Mouse (Mus musculus): ENCODE measurements around the gene Unc119b. TPM values are rescaled to one million over a fixed set of nuclear protein-coding genes. Genes with fewer than 3 reads are reported as not detected.

The Unc119b gene
- polyA plus RNA-seq (2015; fragmentation: Nextera tagmentation; extraction: Ambion mirVana) = 8.5 and 10.3 TPM in 2 replicates

DNA sequence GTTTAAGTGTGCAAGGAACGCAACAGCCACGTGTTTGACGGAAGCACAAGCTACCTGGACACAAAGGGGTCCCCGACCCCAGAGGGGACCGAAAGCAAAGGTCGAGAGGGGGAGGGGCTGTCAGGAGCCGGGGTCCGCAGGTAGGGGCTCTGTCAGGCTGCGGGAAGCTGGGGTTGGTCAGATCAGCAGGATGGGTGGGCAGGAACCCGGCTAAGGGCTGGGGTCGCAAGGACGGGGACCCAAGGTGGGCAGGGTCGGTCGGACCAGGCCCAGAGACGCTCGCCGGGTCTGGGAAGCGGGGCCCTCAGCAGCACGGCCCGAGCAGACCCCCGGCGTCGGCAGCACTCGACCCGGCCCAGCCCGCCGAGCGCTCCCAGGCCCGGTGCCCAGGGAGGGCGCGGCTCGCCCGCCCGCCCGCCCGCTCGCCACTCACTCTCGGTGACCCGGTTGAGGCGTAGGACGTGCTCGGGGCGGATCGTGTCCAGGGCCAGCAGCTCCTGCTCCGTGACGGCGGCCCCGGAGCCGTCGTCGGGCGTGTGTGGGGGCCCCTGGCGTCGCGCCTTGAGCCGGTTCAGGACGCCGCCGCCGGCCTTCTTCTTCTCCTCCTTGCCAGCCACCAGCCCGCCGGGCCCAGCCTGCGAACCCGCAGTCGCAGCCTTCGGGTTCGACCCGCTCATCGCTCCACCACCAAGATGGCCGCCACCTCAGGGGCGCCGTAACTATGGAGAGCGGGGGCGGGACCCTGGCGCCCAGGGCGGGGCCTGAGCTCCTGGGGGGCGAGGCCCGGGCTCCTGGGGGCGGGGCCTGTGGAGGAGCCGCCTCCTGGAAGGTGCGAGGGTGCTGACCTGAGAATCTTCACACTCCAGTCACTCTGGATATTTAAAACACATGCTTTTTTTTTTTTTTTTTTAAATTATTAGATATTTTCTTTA is at the start of gene Unc119b:
Gene Unc119b, minus strand, starts transcription at position 742 of the 932 bp plus-strand sequence.
- H3K27me3 ChIP-seq = peaks cover 22% of the 10 kb centered on the region
- ATAC-seq (ENCODE audit: insufficient read depth) = peak; percentile 94
- no peaks in the 10 kb centered on the region for H3K9me3 ChIP-seq (replicated peaks)
- under 1% methylated on average over 76 of the region's 81 CpGs for WGBS (ENCODE audit: insufficient replicate concordance)
- H3K4me2 ChIP-seq = peak within 1 kb of the TSS; percentile 97
- 0 out of 2 replicates have a peak within 1 kb of the TSS, but pooled peaks have one; percentile 33 for H3K27ac ChIP-seq (replicated peaks)
- peak within 1 kb of the TSS; percentile 77 for H3K9ac ChIP-seq
- peaks cover 24% of the 10 kb centered on the region for H3K4me1 ChIP-seq (replicated peaks)
- H3K36me3 ChIP-seq (replicated peaks) = peaks cover 4% of the 10 kb centered on the region
- H3K4me3 ChIP-seq (replicated peaks) = peak within 1 kb of the TSS; percentile 85

DNA sequence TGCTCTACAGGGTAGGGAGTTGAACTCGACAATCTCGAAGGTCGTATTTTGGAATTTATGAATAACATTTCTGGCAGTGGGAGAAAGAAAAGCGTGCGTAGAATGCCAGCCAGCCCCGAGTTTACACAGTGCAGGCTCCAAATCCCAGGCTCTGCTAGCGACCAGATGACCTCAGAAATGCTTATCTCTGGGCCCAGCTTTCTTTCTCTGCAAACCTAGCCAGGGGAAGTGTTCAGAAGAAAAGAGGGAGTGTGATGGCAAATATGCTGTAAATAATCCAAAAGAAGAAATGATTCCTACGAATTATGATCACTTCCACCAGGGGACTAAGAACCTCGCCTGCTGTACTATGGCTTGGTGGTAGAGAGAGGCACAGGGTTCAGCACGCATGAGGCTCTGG is 48.7 kb upstream of the Unc119b start:
- Histone ChIP-seq H3K36me3 (replicated peaks) (no peaks in the 10 kb centered on the region), H3K4me3 (replicated peaks) (no peak overlapping the region), H3K4me1 (replicated peaks) (peaks cover 20% of the 10 kb centered on the region), H3K27ac (replicated peaks) (no peak overlapping the region), H3K4me2 (no peak overlapping the region), H3K9ac (no peak overlapping the region), H3K27me3 (peaks cover 73% of the 10 kb centered on the region), H3K9me3 (replicated peaks) (no peaks in the 10 kb centered on the region)
- ATAC-seq (ENCODE audit: insufficient read depth) = no peak
- 36% methylated on average over 10 of the region's 10 CpGs for WGBS (ENCODE audit: insufficient replicate concordance)

DNA sequence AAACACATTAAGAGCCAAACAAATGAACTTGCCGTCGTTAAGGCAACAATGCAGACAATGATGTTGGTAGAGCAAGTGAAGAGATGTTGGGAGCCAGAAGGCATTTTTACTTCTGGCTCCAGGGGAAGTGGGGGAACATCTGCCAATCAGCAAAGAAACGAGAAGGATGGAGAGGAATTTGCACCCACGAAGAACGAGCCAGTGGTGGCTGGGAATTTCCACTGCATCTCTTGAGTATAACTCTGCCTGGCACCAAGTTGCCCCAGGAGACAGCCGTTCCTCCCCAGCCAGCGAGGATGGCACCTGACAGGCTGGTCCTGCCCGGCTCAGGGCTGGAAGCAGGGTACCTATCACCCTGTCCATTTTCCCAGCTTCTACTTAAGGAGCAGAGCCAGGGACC is 48.1 kb upstream of the Unc119b start:
- ATAC-seq (ENCODE audit: insufficient read depth) = no peak
- H3K9me3 ChIP-seq (replicated peaks) = no peaks in the 10 kb centered on the region
- H3K4me3 ChIP-seq (replicated peaks) = no peak overlapping the region
- no peak overlapping the region for H3K4me2 ChIP-seq
- peaks cover 67% of the 10 kb centered on the region for H3K27me3 ChIP-seq
- peaks cover 19% of the 10 kb centered on the region for H3K4me1 ChIP-seq (replicated peaks)
- 54% methylated on average over 8 of the region's 8 CpGs for WGBS (ENCODE audit: insufficient replicate concordance)
- no peak overlapping the region for H3K27ac ChIP-seq (replicated peaks)
- no peaks in the 10 kb centered on the region for H3K36me3 ChIP-seq (replicated peaks)
- no peak overlapping the region for H3K9ac ChIP-seq

DNA sequence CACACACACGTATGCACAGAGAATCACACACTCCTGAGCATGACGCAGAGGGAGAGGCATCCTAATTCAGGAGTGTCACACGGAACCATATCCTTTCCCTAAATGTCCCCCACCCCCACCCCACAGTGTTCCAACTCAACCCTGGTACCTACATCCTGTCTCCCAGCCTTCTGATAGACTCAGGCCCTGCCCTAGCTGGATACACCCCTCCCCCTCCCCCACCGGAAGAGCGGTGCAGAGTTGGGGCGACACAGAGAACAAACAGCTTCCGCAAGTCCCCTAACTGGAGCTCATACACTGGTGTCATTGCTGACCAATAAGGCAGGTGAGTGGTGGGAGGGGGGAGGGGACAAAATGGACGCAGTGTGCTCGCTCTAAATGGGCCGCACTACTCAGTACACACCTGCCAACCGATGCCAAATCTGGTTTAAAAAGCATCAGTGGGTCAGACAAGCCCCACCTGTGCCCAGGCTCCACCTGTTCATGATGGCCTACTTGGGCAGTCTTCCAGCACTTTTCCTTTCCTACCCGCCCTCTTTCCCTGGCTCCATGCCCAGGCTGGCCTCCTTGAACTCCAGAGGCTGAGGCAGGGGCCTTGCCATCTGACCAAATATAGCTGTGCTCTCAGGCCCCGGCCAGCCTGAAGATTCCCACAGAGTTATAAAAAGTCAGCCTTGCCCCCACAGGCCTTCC is 46.6 kb upstream of the Unc119b start:
- no peak overlapping the region for H3K4me2 ChIP-seq
- 0 out of 2 replicates have a peak, but pooled peaks cover 6% of the 10 kb centered on the region for H3K4me1 ChIP-seq (replicated peaks)
- no peak for ATAC-seq (ENCODE audit: insufficient read depth)
- no peak overlapping the region for H3K9ac ChIP-seq
- no peak overlapping the region for H3K27ac ChIP-seq (replicated peaks)
- H3K9me3 ChIP-seq (replicated peaks) = no peaks in the 10 kb centered on the region
- 60% methylated on average over 13 of the region's 13 CpGs for WGBS (ENCODE audit: insufficient replicate concordance)
- H3K27me3 ChIP-seq = peaks cover 52% of the 10 kb centered on the region
- H3K36me3 ChIP-seq (replicated peaks) = no peaks in the 10 kb centered on the region
- no peak overlapping the region for H3K4me3 ChIP-seq (replicated peaks)

DNA sequence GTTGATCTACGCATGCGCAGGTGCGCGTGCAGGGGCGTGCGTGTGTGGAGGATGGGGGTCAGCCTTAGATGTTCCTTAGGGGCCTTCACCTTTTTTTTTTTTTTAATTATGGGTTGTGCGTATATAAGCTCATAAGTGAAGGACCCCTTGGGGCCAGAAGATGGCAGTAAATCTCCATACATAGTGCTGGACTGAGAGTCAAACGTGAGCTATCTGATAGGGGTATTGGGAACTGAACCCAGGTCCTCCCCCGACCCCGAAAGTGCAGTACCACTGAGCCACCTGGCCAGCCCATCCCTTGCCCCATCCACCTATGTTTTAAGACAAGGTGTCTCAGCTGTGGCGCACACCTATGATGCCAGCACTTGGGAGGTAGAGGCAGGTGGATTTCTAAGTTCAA is 44.8 kb upstream of the Unc119b start:
- WGBS (ENCODE audit: insufficient replicate concordance) = 82% methylated on average over 11 of the region's 11 CpGs
- peaks cover 34% of the 10 kb centered on the region for H3K27me3 ChIP-seq
- no peak for ATAC-seq (ENCODE audit: insufficient read depth)
- no peak overlapping the region for H3K27ac ChIP-seq (replicated peaks)
- no peaks in the 10 kb centered on the region for H3K9me3 ChIP-seq (replicated peaks)
- no peak overlapping the region for H3K9ac ChIP-seq
- 0 out of 2 replicates have a peak, but pooled peaks cover 6% of the 10 kb centered on the region for H3K4me1 ChIP-seq (replicated peaks)
- no peak overlapping the region for H3K4me2 ChIP-seq
- H3K36me3 ChIP-seq (replicated peaks) = no peaks in the 10 kb centered on the region
- no peak overlapping the region for H3K4me3 ChIP-seq (replicated peaks)

DNA sequence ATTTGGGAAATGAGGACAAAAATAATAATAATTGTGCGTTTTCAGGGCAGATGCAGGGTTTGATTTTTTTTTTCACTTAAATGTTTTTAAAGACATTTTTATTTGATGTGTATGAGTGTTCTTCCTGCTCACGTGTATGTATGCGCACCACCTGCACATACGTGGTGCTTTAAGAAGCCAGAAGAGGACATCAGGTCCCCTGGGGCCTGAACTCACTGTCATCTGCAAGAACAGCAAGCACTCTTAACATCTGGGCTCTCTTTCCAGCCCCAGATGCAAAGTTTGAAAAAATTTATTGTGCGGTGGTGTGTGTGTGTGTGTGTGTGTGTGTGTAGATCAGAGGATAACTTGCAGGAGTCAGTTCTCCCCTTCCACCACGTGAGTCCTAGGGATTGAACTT is 43.1 kb upstream of the Unc119b start:
- Histone ChIP-seq H3K27me3 (peaks cover 16% of the 10 kb centered on the region; the same call in 1 of the 2 replicates), H3K27ac (replicated peaks) (no peak overlapping the region), H3K4me1 (replicated peaks) (no peaks in the 10 kb centered on the region), H3K4me2 (no peak overlapping the region), H3K9ac (no peak overlapping the region), H3K36me3 (replicated peaks) (no peaks in the 10 kb centered on the region), H3K4me3 (replicated peaks) (no peak overlapping the region), H3K9me3 (replicated peaks) (no peaks in the 10 kb centered on the region)
- ATAC-seq (ENCODE audit: insufficient read depth) = no peak
- 62% methylated on average over 6 of the region's 6 CpGs for WGBS (ENCODE audit: insufficient replicate concordance)

DNA sequence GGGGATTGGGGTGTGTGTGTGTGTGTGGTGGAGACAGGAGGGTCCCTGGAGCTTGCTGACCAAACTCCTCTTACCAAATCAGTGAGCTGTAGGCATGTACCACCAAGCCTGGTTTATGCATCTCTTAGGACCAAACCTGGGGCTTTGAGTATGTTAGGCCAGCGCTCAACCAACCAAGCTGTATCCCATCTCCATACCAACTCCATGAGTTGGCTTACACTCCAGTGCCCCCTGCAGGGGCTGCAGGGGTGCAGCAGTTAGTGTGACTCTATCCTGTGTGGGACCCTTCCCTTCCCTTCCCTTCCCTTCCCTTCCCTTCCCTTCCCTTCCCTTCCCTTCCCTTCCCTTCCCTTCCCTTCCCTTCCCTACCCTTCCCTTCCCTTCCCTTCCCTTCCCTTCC is 39.8 kb upstream of the Unc119b start:
- ATAC-seq (ENCODE audit: insufficient read depth) = no peak
- no peak overlapping the region for H3K9ac ChIP-seq
- H3K4me1 ChIP-seq (replicated peaks) = no peaks in the 10 kb centered on the region
- no peak overlapping the region for H3K4me2 ChIP-seq
- WGBS (ENCODE audit: insufficient replicate concordance) = 61% methylated on average over 1 of the region's 1 CpGs
- H3K9me3 ChIP-seq (replicated peaks) = no peaks in the 10 kb centered on the region
- H3K27ac ChIP-seq (replicated peaks) = no peak overlapping the region
- no peak overlapping the region for H3K4me3 ChIP-seq (replicated peaks)
- H3K36me3 ChIP-seq (replicated peaks) = no peaks in the 10 kb centered on the region
- H3K27me3 ChIP-seq = peaks cover 5% of the 10 kb centered on the region; the same call in 1 of the 2 replicates

DNA sequence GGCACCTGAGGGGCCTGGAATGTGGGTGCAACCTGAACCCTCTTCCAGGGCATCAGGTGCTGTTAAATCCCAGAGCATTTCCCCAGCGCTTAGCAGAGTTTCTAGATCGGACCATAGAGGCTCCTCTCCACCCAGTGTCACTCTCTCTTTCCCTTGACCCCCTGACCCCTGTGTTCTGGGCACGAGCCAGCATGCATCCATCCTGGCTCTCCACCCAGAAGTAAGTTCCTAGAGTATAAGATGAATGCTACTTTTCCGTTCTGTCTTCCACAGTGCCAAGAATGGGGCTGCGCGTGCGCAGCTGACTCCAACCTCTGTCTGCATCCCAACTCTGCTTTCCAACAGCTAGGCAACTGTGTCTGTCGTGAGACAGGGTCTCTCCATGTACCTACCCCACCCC is 35.4 kb upstream of the Unc119b start:
- H3K4me3 ChIP-seq (replicated peaks) = no peak overlapping the region
- WGBS (ENCODE audit: insufficient replicate concordance) = 71% methylated on average over 8 of the region's 8 CpGs
- peaks cover 13% of the 10 kb centered on the region for H3K4me1 ChIP-seq (replicated peaks)
- H3K36me3 ChIP-seq (replicated peaks) = no peaks in the 10 kb centered on the region
- no peak overlapping the region for H3K4me2 ChIP-seq
- ATAC-seq (ENCODE audit: insufficient read depth) = no peak
- H3K9ac ChIP-seq = no peak overlapping the region
- H3K9me3 ChIP-seq (replicated peaks) = no peaks in the 10 kb centered on the region
- no peaks in the 10 kb centered on the region for H3K27me3 ChIP-seq
- H3K27ac ChIP-seq (replicated peaks) = no peak overlapping the region

DNA sequence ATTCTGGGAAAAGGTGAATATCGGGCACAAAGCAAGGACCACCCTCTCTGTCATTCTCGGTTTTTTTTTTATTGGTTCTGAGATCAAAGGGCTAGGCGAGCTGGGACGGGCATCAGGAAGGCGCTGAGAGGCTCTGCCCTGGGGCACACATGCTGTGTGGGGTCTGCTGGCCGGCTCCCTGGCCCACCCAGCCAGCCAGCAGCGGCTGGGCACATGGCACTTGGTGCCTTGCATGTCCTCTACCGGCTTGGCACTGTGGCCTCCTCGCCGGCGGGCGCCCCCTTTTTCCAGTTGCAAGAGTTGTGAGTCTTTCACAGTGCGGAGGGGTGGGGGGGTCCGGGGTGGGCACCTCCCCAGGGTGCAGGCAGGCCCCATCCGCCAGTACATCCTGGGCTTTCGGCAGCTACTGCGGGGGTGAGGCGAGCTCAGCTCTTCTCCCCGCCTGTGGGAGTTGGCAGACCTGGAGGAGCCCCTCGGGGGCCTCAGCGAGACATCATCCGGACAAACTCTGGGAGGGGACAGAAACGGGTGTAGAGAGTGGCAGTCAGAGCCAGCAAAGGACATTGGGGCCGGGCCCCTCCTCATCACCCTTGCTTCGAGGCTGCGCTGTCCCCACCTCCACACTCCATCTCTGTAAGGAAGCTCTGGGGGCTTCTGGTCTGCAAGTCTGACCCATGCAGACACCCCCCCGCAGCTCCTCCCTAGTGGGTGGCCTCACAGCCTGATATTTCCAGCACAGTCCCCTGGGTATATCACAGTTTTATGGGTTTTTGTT is 34.1 kb upstream of the Unc119b start:
- no peak overlapping the region for H3K27ac ChIP-seq (replicated peaks)
- 49% methylated on average over 27 of the region's 27 CpGs for WGBS (ENCODE audit: insufficient replicate concordance)
- H3K9ac ChIP-seq = no peak overlapping the region
- no peak overlapping the region for H3K4me2 ChIP-seq
- no peak for ATAC-seq (ENCODE audit: insufficient read depth)
- H3K27me3 ChIP-seq = no peaks in the 10 kb centered on the region
- no peak overlapping the region for H3K4me3 ChIP-seq (replicated peaks)
- H3K9me3 ChIP-seq (replicated peaks) = no peaks in the 10 kb centered on the region
- peaks cover 13% of the 10 kb centered on the region for H3K4me1 ChIP-seq (replicated peaks)
- no peaks in the 10 kb centered on the region for H3K36me3 ChIP-seq (replicated peaks)

DNA sequence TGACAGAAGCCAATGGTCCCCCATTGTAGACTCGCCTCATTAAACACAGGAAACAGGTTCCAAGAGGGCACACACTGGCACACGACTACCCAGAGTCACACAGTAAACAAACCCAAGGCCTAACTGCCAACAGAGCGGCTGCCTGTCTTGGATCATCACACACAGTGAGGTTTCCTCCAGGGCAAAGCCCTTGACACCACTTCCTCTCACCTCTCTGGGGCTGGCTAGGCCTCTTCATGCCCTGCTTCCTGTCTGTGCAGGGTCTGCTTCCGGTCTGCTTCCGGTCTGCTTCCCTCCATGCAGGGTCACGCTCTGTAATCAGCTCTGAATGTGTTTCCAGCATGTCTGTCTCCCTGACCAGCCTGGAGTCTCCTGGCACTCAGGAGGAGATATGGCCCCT is 32.6 kb upstream of the Unc119b start:
- ATAC-seq (ENCODE audit: insufficient read depth) = no peak; the same call in 1 of the 2 replicates
- H3K27ac ChIP-seq (replicated peaks) = no peak overlapping the region
- no peak overlapping the region for H3K4me2 ChIP-seq
- H3K27me3 ChIP-seq = no peaks in the 10 kb centered on the region
- no peaks in the 10 kb centered on the region for H3K36me3 ChIP-seq (replicated peaks)
- WGBS (ENCODE audit: insufficient replicate concordance) = 26% methylated on average over 6 of the region's 6 CpGs
- peaks cover 13% of the 10 kb centered on the region for H3K4me1 ChIP-seq (replicated peaks)
- no peak overlapping the region for H3K4me3 ChIP-seq (replicated peaks)
- H3K9me3 ChIP-seq (replicated peaks) = no peaks in the 10 kb centered on the region
- no peak overlapping the region for H3K9ac ChIP-seq

DNA sequence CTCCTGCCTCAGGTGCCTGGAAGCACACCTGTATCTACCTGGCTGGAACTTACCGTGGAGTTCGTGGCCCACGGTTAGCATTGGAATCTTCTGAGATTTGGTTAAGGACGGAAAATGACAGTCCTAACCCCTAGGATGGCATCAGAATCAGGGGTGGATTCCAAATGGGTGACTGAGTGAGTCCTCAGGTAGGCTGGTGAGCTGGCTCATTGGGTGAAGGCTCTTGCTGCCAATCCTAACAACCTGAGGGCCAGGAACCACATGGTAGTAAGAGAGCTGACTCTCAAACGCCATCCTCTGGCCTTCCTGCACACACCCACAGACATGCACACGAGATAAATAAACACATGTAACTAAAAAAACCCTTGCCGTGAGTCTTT is 32.0 kb upstream of the Unc119b start:
- H3K27me3 ChIP-seq = no peaks in the 10 kb centered on the region
- H3K4me2 ChIP-seq = no peak overlapping the region
- no peak for ATAC-seq (ENCODE audit: insufficient read depth)
- H3K36me3 ChIP-seq (replicated peaks) = no peaks in the 10 kb centered on the region
- no peaks in the 10 kb centered on the region for H3K9me3 ChIP-seq (replicated peaks)
- H3K4me1 ChIP-seq (replicated peaks) = peaks cover 13% of the 10 kb centered on the region
- no peak overlapping the region for H3K27ac ChIP-seq (replicated peaks)
- 64% methylated on average over 7 of the region's 7 CpGs for WGBS (ENCODE audit: insufficient replicate concordance)
- H3K4me3 ChIP-seq (replicated peaks) = no peak overlapping the region
- no peak overlapping the region for H3K9ac ChIP-seq
